Mouse (Mus musculus): ENCODE results near the gene Dab2ip.

DNA sequence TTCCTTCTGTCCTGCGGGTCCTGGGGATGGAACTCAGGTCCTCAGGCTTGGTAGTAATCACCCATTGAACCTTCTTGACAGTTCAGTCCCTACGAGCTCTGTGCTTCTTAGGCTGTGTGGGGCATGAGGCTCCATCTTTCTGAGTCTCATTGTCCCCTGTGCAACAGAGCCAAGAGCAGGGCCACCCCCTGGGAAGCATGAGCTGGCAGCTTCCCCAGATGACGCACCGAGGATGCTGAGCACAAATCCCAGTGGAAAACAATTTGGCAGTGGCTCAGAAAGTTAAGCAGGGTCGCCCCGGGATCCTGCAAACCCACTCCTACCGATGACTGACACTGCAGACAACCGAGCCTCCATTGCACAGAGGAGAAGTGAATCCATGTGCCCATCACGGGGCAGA is 24.4 kb upstream of the Dab2ip start:
- no peak for TF ChIP-seq CTCF (IDR thresholded peaks at IDR 0.05; ENCODE audit: low read depth, low read length)
- TF ChIP-seq POLR2A (IDR thresholded peaks at IDR 0.05; ENCODE audit: extremely low read depth, insufficient read depth, low read length), result no peak

Data from liver, adult 2 months (tissue).